Mouse (Mus musculus) forebrain, embryonic 15.5 days (tissue): ENCODE data around the gene Cts8. TPM values are rescaled to one million over a fixed set of nuclear protein-coding genes. Genes with fewer than 3 reads are reported as not detected.

ENCODE experiments used
- ATAC-seq: fragments of 200-750 bp; cut with Nextera tagmentation; replicated peaks from 2 replicates; pipeline ENCODE4 v1.8.0; 2017; ENCODE audit warnings: mild to moderate bottlenecking, moderate TSS enrichment, moderate library complexity
- H3K27ac ChIP-seq: fragments of 300-500 bp; sonication (generic); replicated peaks from 2 replicates; pipeline ENCODE4 v1.5.1; 2015; ENCODE audit warnings: mild to moderate bottlenecking, inconsistent platforms
- H3K27me3 ChIP-seq: fragments of 300-500 bp; sonication (generic); 2 replicates; pipeline ENCODE4 v1.6.1; 2015; ENCODE audit warnings: inconsistent platforms
- H3K36me3 ChIP-seq: fragments of 300-500 bp; sonication (generic); 2 replicates; pipeline ENCODE4 v1.6.1; 2015; ENCODE audit warnings: mild to moderate bottlenecking, inconsistent platforms
- H3K4me1 ChIP-seq: fragments of 300-500 bp; sonication (generic); 2 replicates; pipeline ENCODE4 v1.6.1; 2015; ENCODE audit warnings: inconsistent platforms
- H3K4me2 ChIP-seq: fragments of 300-500 bp; sonication (generic); replicated peaks from 2 replicates; pipeline ENCODE4 v1.6.1; 2015; ENCODE audit warnings: mild to moderate bottlenecking, inconsistent platforms
- H3K4me3 ChIP-seq: fragments of 300-500 bp; sonication (generic); 2 replicates; pipeline ENCODE4 v1.5.1; 2015; ENCODE audit warnings: mild to moderate bottlenecking, inconsistent platforms
- H3K9ac ChIP-seq: fragments of 300-500 bp; sonication (generic); replicated peaks from 2 replicates; pipeline ENCODE4 v1.6.1; 2015; ENCODE audit warnings: mild to moderate bottlenecking, inconsistent platforms
- H3K9me3 ChIP-seq: fragments of 300-500 bp; sonication (generic); 2 replicates; pipeline ENCODE4 v1.6.1; 2016; ENCODE audit warnings: inconsistent platforms
- WGBS: fragments of 180-500 bp; shearing (Covaris S2); methylation state at CpG from one replicate; pipeline ENCODE4 v1.1.7; 2015; ENCODE audit warnings: mixed read lengths; 5-methylcytosine and 5-hydroxymethylcytosine counted together
- polyA plus RNA-seq: library from polyadenylated mRNA; unstranded; fragments of >200 nt; fragmentation: Nextera tagmentation; extraction: Ambion mirVana; gene quantifications from 2 replicates; pipeline ENCODE4 v1.2.1, GENCODE M21; 2015

The Cts8 gene
- not detected in 2 replicates for polyA plus RNA-seq

GRCm38 (mm10) chr13:61255258-61255657, at the start of gene Cts8:
TSS of gene Cts8 (minus strand) at chr13:61255358.
- Histone ChIP-seq H3K9ac (no peak within 1 kb of the TSS), H3K27ac (no peak within 1 kb of the TSS), H3K9me3 (peaks cover 24% of the 10 kb centered on the region; the same call in 1 of the 2 replicates), H3K27me3 (no peaks in the 10 kb centered on the region), H3K4me2 (no peak within 1 kb of the TSS), H3K4me1 (no peaks in the 10 kb centered on the region), H3K4me3 (no peak within 1 kb of the TSS), H3K36me3 (no peaks in the 10 kb centered on the region)
- 92% methylated on average over 2 of the region's 2 CpGs for WGBS
- no peak for ATAC-seq

DNA sequence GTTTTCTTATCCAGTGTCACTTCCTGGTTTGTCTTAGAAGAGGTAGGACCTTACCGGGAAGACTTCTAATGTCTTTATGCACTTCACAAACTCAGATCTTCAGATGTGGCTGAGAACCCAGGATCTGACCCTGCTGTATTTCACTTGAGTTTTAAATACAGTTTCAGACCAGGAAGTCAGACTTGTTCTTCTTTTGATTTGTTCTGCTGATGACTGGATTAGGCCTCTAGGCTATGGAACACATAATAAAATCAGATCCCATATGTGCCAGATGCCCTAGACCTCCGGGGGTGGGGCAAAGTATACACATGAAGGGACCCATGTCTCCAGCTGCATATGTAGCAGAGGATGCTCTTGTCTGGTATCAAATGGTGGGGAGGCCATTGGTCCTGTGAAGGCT, 33.6 kb upstream of the Cts8 start, which contains the start of gene Gm49398:
Gene Gm49398, minus strand, starts transcription at position 101 of the 400 bp plus-strand sequence.
- H3K27ac ChIP-seq: no peak within 1 kb of the TSS
- no peaks in the 10 kb centered on the region for H3K4me1 ChIP-seq
- WGBS: 79% methylated on average over 2 of the region's 2 CpGs
- no peak within 1 kb of the TSS for H3K9ac ChIP-seq
- H3K4me3 ChIP-seq: no peak within 1 kb of the TSS
- H3K36me3 ChIP-seq: no peaks in the 10 kb centered on the region
- no peaks in the 10 kb centered on the region for H3K27me3 ChIP-seq
- peaks cover 30% of the 10 kb centered on the region for H3K9me3 ChIP-seq
- no peak for ATAC-seq
- H3K4me2 ChIP-seq: no peak within 1 kb of the TSS

DNA sequence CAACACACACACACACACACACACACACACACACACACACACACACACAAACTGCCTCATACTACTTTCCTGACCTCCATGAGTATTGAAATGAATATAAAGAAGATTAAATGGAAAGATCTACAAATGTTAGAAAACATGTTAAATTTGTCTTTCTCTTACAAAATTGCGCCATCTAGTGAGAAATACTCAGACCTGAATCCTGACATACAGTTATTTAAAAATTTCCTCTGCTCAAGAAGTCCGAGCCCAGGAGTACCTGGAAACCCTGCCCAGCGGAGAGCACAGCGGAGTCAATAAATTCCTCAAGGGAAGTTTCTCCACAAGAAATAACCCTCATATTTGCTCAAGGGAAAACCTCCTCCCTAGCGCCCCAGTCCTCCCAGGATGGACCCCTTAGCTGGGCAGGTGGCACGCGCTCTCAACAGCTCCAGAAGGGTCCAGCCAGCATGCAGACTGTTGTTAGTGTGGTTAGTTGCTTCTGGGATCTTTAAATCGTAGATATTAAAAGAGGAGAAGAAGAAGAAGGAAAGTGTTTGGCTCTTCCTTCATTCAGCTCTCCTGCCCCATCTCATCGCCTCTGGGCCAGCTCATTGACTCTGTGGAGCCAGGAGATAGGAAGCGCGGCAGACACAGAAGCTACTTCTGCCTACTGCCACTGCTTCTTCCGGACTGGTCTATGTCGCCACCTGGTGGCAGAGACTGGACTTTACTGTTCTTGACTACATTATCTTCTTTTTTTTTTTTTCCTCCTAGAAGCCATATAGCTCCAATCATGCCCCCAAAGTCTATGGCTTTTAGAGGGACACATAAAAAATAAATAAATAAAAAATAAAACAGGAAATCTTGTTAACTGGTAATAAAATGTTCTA, 13.8 kb downstream of the Cts8 start:
- Histone ChIP-seq H3K27me3 (no peaks in the 10 kb centered on the region), H3K9ac (no peak overlapping the region), H3K4me2 (no peak overlapping the region), H3K4me3 (no peak overlapping the region), H3K36me3 (no peaks in the 10 kb centered on the region), H3K27ac (no peak overlapping the region), H3K9me3 (peaks cover 28% of the 10 kb centered on the region; the same call in 1 of the 2 replicates), H3K4me1 (no peaks in the 10 kb centered on the region)
- WGBS: 58% methylated on average over 13 of the region's 13 CpGs
- no peak for ATAC-seq

- no peak for ATAC-seq
- H3K36me3 ChIP-seq: no peaks in the 10 kb centered on the region
- H3K4me2 ChIP-seq: no peak within 1 kb of the TSS
- no peak within 1 kb of the TSS for H3K9ac ChIP-seq
- H3K27ac ChIP-seq: no peak within 1 kb of the TSS
- H3K4me3 ChIP-seq: no peak within 1 kb of the TSS
- WGBS: 89% methylated on average over 3 of the region's 3 CpGs
- no peaks in the 10 kb centered on the region for H3K27me3 ChIP-seq
- peaks cover 41% of the 10 kb centered on the region for H3K9me3 ChIP-seq
- no peaks in the 10 kb centered on the region for H3K4me1 ChIP-seq
Observed at GRCm38 (mm10) chr13:61203310-61203709, 51.8 kb downstream of the Cts8 start, which contains the start of gene Cts6. TSS of gene Cts6 (minus strand) at chr13:61203410.

Other genes starting within 250 kb of the Cts8 start
- gene Ctsj, start 249.4 kb downstream of the Cts8 start, polyA plus RNA-seq: not detected in 2 replicates
- not detected in 2 replicates for gene Ctsq, start 214.7 kb downstream of the Cts8 start, polyA plus RNA-seq
- not detected in 2 replicates for gene Ctsr, start 91.1 kb downstream of the Cts8 start, polyA plus RNA-seq
- gene Cts6, start 51.9 kb downstream of the Cts8 start, polyA plus RNA-seq: not detected in 2 replicates
- gene Gm49398, start 33.5 kb upstream of the Cts8 start, polyA plus RNA-seq: not detected in 2 replicates
- gene Cts7, start 102.8 kb upstream of the Cts8 start, polyA plus RNA-seq: not detected in 2 replicates